Mouse (Mus musculus): Measurements from ENCODE around the gene Btbd35f8. TPM values are rescaled to one million over a fixed set of nuclear protein-coding genes. Genes with fewer than 3 reads are reported as not detected.
"Not testable (repeated sequence)": the region's sequence is repeated elsewhere in the genome, so short reads cannot be mapped to it uniquely, and the experiment has no call there.

The Btbd35f8 gene
- not detected for total RNA-seq (2021)

DNA sequence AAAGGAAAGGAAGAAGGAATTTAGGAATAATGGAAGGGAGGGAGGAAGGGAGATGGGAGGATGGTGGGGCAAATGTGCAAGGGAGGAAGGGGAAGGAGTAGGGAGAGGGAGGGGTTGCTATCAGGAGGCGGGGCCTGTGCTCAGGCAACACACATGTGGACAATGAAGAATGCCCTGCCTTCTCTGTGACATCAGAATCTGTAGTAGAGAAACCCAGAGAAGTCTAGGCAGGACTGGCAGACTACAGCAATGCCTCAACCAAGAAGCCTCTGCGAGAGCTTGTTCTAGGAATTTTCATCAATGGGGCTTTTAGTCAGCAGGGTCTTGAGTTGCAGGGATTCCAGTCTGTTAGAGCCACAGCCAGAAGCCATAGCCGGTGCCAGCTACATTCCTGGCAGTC, at the start of gene Btbd35f8:
TSS of gene Btbd35f8 (plus strand) at position 301 of the 400 bp plus-strand sequence.
- intact Hi-C loops (cut with DNase I); DNase-seq (ENCODE audit: low spot score in 2 of 2): not testable (repeated sequence)

Other genes with a start within 250 kb of the Btbd35f8 start
- not detected for gene Spin2g, start 211.8 kb upstream of the Btbd35f8 start, total RNA-seq (2021)

All from left cerebral cortex, postnatal 36 days (tissue).